Mouse (Mus musculus) myocyte (in vitro differentiated cells): ENCODE data around the gene Uap1.

Experiments used
- CEBPB ChIP-seq: IDR thresholded peaks from 2 replicates; pipeline ENCODE4 v1.6.1; 2011; ENCODE audit warnings: mild to moderate bottlenecking, moderate library complexity; ENCODE audit not compliant: poor library complexity, insufficient read depth, severe bottlenecking
- E2F4 ChIP-seq: IDR thresholded peaks from one replicate; pipeline ENCODE4 v1.6.1; 2011; ENCODE audit warnings: mild to moderate bottlenecking, control low read depth, moderate library complexity; ENCODE audit not compliant: insufficient read depth
- MAX ChIP-seq: IDR thresholded peaks from one replicate; pipeline ENCODE4 v1.6.1; 2011; ENCODE audit warnings: low read depth, mild to moderate bottlenecking, control low read depth
- MYOD1 ChIP-seq, 3 experiments: IDR thresholded peaks; one replicate each; pipeline ENCODE4 v1.6.1; 2011; ENCODE audit warnings: control low read depth in 2 of 3, low read depth in 2 of 3, mild to moderate bottlenecking in 2 of 3, moderate library complexity in 1 of 3; ENCODE audit not compliant: insufficient read length in 2 of 3, control insufficient read depth in 1 of 3
- MYOG ChIP-seq, 3 experiments: IDR thresholded peaks; one replicate each; pipeline ENCODE4 v1.6.1; 2011; ENCODE audit warnings: control low read depth in 2 of 3, low read depth in 2 of 3, mild to moderate bottlenecking in 2 of 3; ENCODE audit not compliant: insufficient read length in 2 of 3, control insufficient read depth in 1 of 3, insufficient read depth in 1 of 3
- POLR2A ChIP-seq: IDR thresholded peaks from one replicate; pipeline ENCODE4 v1.6.1; 2011; ENCODE audit warnings: low read depth, mild to moderate bottlenecking, control low read depth, moderate library complexity; ENCODE audit not compliant: insufficient read length
- POLR2AphosphoS2 ChIP-seq: IDR thresholded peaks from one replicate; pipeline ENCODE4 v1.6.1; 2011; ENCODE audit warnings: low read depth, control low read depth; ENCODE audit not compliant: insufficient read length
- REST ChIP-seq: IDR thresholded peaks from one replicate; pipeline ENCODE4 v1.6.1; 2011; ENCODE audit warnings: mild to moderate bottlenecking, control low read depth, moderate library complexity; ENCODE audit not compliant: insufficient read depth, insufficient read length
- SRF ChIP-seq: IDR thresholded peaks from one replicate; pipeline ENCODE4 v1.6.1; 2011; ENCODE audit warnings: low read depth; ENCODE audit not compliant: control insufficient read depth, insufficient read length
- TCF12 ChIP-seq: IDR thresholded peaks from one replicate; pipeline ENCODE4 v1.6.1; 2011; ENCODE audit warnings: mild to moderate bottlenecking, control low read depth; ENCODE audit not compliant: poor library complexity, insufficient read depth, severe bottlenecking
- TCF3 ChIP-seq: IDR thresholded peaks from one replicate; pipeline ENCODE4 v1.6.1; 2011; ENCODE audit warnings: low read depth, control low read depth; ENCODE audit not compliant: insufficient read length
- USF1 ChIP-seq: IDR thresholded peaks from one replicate; pipeline ENCODE4 v1.6.1; 2011; ENCODE audit warnings: low read depth, mild to moderate bottlenecking, control low read depth, moderate library complexity

GRCm38 (mm10) chr1:170147651-170148448 is 26.9 kb downstream of the Uap1 start:
- no peak for TF ChIP-seq POLR2A
- no peak for TF ChIP-seq USF1
- no peak for TF ChIP-seq MYOG (IDR thresholded peaks at IDR 0.05; ENCODE audit: control insufficient read depth in 1 of 3, insufficient read depth in 1 of 3, insufficient read length in 2 of 3, low read depth in 2 of 3)
- no peak for TF ChIP-seq E2F4
- no peak for TF ChIP-seq MAX
- TF ChIP-seq REST = no peak
- TF ChIP-seq MYOD1 (IDR thresholded peaks at IDR 0.05; ENCODE audit: control insufficient read depth in 1 of 3, insufficient read length in 2 of 3, low read depth in 2 of 3) = no peak
- TF ChIP-seq POLR2AphosphoS2 = no peak
- no peak for TF ChIP-seq CEBPB
- no peak for TF ChIP-seq TCF3
- no peak for TF ChIP-seq TCF12
- TF ChIP-seq SRF = no peak
